Mouse (Mus musculus) G1E (cell line): ENCODE measurements around the gene Ubc. TPM values are rescaled to one million over a fixed set of nuclear protein-coding genes. Genes with fewer than 3 reads are reported as not detected.
"Not testable (repeated sequence)": the region's sequence is repeated elsewhere in the genome, so short reads cannot be mapped to it uniquely, and the experiment has no call there.

ENCODE experiments used
- ATAC-seq: 2 replicates; pipeline ENCODE4 v1.8.0; 2016; ENCODE audit warnings: mild to moderate bottlenecking; ENCODE audit not compliant: insufficient number of reproducible peaks, poor library complexity, low FRiP score, severe bottlenecking; ENCODE audit errors: extremely low read depth
- DNase-seq: peaks from one replicate; pipeline ENCODE4 v3.0.0; 2012; ENCODE audit warnings: low spot score
- H3K27me3 ChIP-seq: 2 replicates; pipeline ENCODE4 v1.6.1; 2012; ENCODE audit warnings: mild to moderate bottlenecking, low read length, inconsistent platforms; ENCODE audit not compliant: insufficient read depth
- H3K36me3 ChIP-seq: replicated peaks from 2 replicates; pipeline ENCODE3; 2012; ENCODE audit warnings: mild to moderate bottlenecking, inconsistent platforms
- H3K4me1 ChIP-seq: 2 replicates; pipeline ENCODE4 v1.6.1; 2012; ENCODE audit warnings: low read depth, low read length, inconsistent platforms, mixed read lengths; ENCODE audit not compliant: insufficient read depth
- H3K4me3 ChIP-seq: 2 replicates; pipeline ENCODE4 v1.5.1; 2012; ENCODE audit warnings: low read depth, mild to moderate bottlenecking, inconsistent platforms, low read length, moderate library complexity, mixed read lengths
- H3K9me3 ChIP-seq: replicated peaks from 2 replicates; pipeline ENCODE4 v1.6.1; 2012; ENCODE audit warnings: inconsistent platforms
- CTCF ChIP-seq: IDR thresholded peaks from 2 replicates; pipeline ENCODE4 v1.5.1; 2012; ENCODE audit warnings: low read depth, low read length, inconsistent platforms, mixed read lengths
- GATA1 ChIP-seq: IDR thresholded peaks from 2 replicates; pipeline ENCODE4 v1.6.1; 2012; ENCODE audit warnings: borderline replicate concordance, low read length, inconsistent platforms, mixed read lengths
- GATA2 ChIP-seq: IDR thresholded peaks from 2 replicates; pipeline ENCODE4 v1.6.1; 2012; ENCODE audit warnings: low read depth, low read length, inconsistent platforms, borderline replicate concordance
- POLR2AphosphoS5 ChIP-seq: IDR thresholded peaks from 2 replicates; pipeline ENCODE4 v1.6.1; 2012; ENCODE audit warnings: low read depth, low read length, inconsistent platforms; ENCODE audit not compliant: insufficient replicate concordance
- TAL1 ChIP-seq: conservative IDR thresholded peaks from 2 replicates; pipeline ENCODE4 v1.6.1; 2012; ENCODE audit warnings: low read depth, low read length, inconsistent platforms, mixed read lengths
- polyA plus RNA-seq: library from polyadenylated mRNA; stranded (reverse); fragments of >175 nt; gene quantifications from 2 replicates; pipeline ENCODE4 v1.2.3, GENCODE M21; 2012
- total RNA-seq, 2 experiments: library from RNA; stranded (forward) in 1 of 2; stranded (reverse) in 1 of 2; fragments of 200-1000 nt in 1 of 2; fragments of >200 nt in 1 of 2; fragmentation: Nextera tagmentation in 1 of 2; gene quantifications; 2 replicates each; pipeline ENCODE4 v1.2.3; 2014 to 2017

The Ubc gene
- total RNA-seq (2014; fragmentation: Nextera tagmentation) (477 and 495 TPM in 2 replicates), total RNA-seq (2017) (212 and 267 TPM in 2 replicates), polyA plus RNA-seq (28.0 and 92.4 TPM in 2 replicates)

DNA sequence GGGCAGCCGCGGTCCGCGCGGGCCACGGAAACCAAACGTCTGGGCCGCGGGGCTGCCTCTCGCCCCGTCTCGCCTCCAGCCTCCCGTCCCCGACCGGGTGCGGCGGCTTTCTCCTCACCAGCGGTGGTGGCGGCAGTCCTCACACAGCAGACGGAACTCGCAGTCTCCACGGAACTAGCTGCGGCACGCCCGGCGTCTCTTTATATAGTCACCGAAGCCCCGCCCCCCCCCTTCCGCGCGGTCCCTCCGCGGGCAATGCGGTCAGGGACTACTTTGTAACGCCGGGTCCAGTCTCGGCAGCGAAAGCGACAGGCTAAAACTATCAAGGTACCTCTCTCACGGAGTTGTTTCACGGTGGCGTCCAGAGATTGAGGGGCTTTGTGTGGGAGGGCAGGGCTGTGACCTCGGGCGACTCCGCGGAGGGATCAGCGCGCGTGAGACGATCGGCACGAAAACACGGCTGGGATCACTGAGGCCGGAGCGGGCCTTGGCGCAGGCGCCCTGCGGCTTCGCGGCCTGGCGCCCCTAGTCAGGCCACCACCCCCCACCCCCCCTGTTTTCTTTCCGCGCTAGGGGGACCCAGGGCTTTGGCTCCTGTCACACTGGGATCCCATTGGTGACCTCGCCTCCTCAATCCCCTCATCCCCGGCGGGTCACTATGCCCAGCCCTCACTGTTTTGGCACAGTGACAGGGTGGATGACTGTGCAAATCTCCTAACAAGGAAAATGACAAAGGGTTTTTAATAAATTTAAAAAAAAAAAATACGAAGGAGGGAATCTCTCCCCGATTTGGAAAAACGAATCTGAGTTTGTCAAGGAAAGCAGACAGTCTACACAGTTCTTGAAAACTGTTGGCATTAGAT lies at the start of gene Ubc:
Gene Ubc (minus strand): TSS at position 624 of the 863 bp plus-strand sequence.
- H3K27me3 ChIP-seq = no peaks in the 10 kb centered on the region
- DNase-seq = peak; percentile 89
- H3K4me1 ChIP-seq = peaks cover 48% of the 10 kb centered on the region
- no peaks in the 10 kb centered on the region for H3K9me3 ChIP-seq
- H3K36me3 ChIP-seq = peaks cover 26% of the 10 kb centered on the region
- 0 out of 2 replicates have a peak, but pooled peaks have one; percentile 17 for ATAC-seq
- H3K4me3 ChIP-seq = peak within 1 kb of the TSS; percentile 98
- TF ChIP-seq CTCF = no peak
- peak; percentile 98; the same call in 1 of the 2 replicates for TF ChIP-seq POLR2AphosphoS5
- no peak for TF ChIP-seq TAL1

- Histone ChIP-seq H3K36me3 (peaks cover 35% of the 10 kb centered on the region), H3K4me1 (peaks cover 23% of the 10 kb centered on the region), H3K4me3 (peak overlapping the region; percentile 94; the same call in 1 of the 2 replicates)
- ATAC-seq, H3K27me3 ChIP-seq, DNase-seq, H3K9me3 ChIP-seq: not testable (repeated sequence)
- TF ChIP-seq CTCF = peak; percentile 13; the same call in 1 of the 2 replicates
These were observed 44.3 kb upstream of the Ubc start for GRCm38 (mm10) chr5:125434347-125434746.

- peaks cover 24% of the 10 kb centered on the region for H3K4me1 ChIP-seq
- peak within 1 kb of the TSS; percentile 94 for H3K4me3 ChIP-seq
- H3K9me3 ChIP-seq = no peaks in the 10 kb centered on the region
- ATAC-seq = peak; percentile 99
- no peaks in the 10 kb centered on the region for H3K27me3 ChIP-seq
- DNase-seq = peak; percentile 94
- TF ChIP-seq GATA2 (no peak), TAL1 (no peak), GATA1 (no peak), CTCF (no peak), POLR2AphosphoS5 (no peak)
- H3K36me3 ChIP-seq = peaks cover 40% of the 10 kb centered on the region
These were observed 43.9 kb upstream of the Ubc start, which contains the start of gene Dhx37 for GRCm38 (mm10) chr5:125433793-125434337. TSS of gene Dhx37 (minus strand) at chr5:125434121.

DNA sequence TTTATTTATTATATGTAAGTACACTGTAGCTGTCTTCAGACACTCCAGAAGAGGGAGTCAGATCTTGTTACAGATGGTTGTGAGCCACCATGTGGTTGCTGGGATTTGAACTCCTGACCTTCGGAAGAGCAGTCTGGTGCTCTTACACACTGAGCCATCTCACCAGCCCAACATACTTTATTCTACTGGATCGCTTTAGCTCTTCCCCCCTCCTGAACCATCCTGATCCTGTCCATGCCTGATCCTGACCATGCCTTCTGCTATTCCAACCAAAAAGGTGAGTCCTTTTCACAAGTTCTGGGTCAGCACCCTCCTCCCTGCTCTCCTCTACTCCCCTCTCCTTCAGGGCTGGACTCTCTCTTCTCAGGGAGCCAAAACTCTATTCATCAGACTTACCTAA lies 42.3 kb upstream of the Ubc start:
- not testable (repeated sequence) for DNase-seq, H3K27me3 ChIP-seq, ATAC-seq, H3K9me3 ChIP-seq
- peak overlapping the region; percentile 94; the same call in 1 of the 2 replicates for H3K4me3 ChIP-seq
- peaks cover 55% of the 10 kb centered on the region for H3K36me3 ChIP-seq
- H3K4me1 ChIP-seq = peaks cover 27% of the 10 kb centered on the region

DNA sequence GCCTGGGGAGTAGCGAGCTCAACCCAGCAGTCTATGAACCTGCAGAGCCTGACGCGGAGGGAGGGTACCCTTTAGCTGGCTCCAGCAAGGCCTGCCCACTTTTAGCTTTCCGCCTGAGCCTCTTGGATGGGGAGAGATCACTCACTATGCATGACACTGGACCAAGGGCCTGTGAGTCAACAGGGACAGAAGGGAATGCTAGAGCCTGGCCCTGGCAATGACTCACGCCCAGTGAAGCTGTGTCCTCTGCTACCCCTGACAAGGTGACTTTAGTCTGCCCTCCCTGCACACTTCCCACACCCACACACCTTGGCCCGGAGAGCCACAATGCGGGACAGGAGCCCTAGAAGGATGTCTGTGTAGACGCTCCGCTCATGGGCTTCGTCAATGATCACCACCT lies 36.3 kb upstream of the Ubc start:
- peaks cover 100% of the 10 kb centered on the region for H3K36me3 ChIP-seq
- H3K27me3 ChIP-seq = no peaks in the 10 kb centered on the region; the same call in 1 of the 2 replicates
- peaks cover 7% of the 10 kb centered on the region; the same call in 1 of the 2 replicates for H3K4me1 ChIP-seq
- no peaks in the 10 kb centered on the region for H3K9me3 ChIP-seq
- no peak for ATAC-seq
- no peak overlapping the region for H3K4me3 ChIP-seq
- TF ChIP-seq CTCF (no peak), GATA1 (no peak), GATA2 (no peak), TAL1 (no peak), POLR2AphosphoS5 (no peak)
- no peak for DNase-seq

DNA sequence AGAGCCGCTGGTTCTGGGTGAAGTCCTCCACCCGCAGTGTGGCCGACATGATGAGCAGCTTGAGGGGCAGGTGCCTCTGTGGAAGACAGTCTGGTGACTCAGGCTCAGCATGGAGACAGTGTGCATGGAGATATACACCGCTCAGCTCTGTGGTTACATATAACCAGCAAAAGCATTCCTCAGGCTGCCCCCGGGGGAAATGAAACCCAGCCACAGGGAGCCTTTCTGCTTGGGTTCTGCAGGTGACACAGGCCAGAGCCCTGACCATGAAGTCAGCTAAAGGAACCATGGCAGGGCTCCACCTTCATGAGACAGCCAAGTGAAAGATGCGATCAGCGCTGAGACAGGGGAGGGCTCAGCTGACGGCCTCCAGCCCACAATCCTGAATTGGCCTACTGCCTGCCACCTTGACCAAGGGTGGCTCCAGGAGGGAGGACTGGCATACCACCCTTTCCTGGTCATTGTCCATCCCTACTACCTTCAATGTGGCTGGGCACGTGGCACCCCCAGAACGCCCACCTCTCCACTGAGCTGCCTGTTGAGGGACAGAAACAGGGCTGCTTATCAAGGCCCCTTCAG lies 35.8 kb upstream of the Ubc start:
- DNase-seq (no peak), ATAC-seq (no peak; the same call in 1 of the 2 replicates)
- no peak overlapping the region for H3K4me3 ChIP-seq
- H3K27me3 ChIP-seq = no peaks in the 10 kb centered on the region; the same call in 1 of the 2 replicates
- H3K4me1 ChIP-seq = peaks cover 7% of the 10 kb centered on the region; the same call in 1 of the 2 replicates
- peaks cover 100% of the 10 kb centered on the region for H3K36me3 ChIP-seq
- no peaks in the 10 kb centered on the region for H3K9me3 ChIP-seq
- TF ChIP-seq TAL1 (no peak), CTCF (no peak), GATA1 (no peak), POLR2AphosphoS5 (no peak), GATA2 (no peak)
